Mouse (Mus musculus) T-helper 17 cell (primary cell): Measurements from ENCODE around the gene Ano10.

Experiments used
- in situ Hi-C, 2 experiments: fragments of 300-600 bp; cut with MboI, MseI; formaldehyde crosslinking; loops; 1 replicate in 1 of 2; 2 replicates in 1 of 2; pipeline ENCODE4 v1.15.1; 2025; ENCODE audit warnings: high pct_unique_total_duplicates in 2 of 2

The Ano10 gene

DNA sequence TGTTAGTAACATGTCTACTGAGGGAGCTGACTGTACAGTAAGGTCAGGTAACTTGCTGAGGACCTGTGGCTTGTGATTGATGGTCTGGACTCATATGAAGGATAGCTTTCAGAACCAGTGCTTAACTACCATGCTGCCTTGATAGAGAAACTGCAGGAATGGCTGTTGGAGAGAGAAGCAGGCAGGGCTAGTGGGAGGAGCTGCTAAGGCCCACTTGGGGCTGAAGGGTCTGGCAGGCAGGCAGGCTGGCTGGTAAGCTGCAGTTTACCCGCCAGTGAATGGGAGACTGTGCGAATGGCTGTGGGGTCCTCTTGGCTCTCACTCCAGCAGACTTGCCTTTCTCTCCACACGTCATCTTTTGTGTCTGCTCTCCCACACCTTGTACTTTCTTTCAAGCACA, 163.6 kb downstream of the Ano10 start:
- in situ Hi-C loops = no loop called here

DNA sequence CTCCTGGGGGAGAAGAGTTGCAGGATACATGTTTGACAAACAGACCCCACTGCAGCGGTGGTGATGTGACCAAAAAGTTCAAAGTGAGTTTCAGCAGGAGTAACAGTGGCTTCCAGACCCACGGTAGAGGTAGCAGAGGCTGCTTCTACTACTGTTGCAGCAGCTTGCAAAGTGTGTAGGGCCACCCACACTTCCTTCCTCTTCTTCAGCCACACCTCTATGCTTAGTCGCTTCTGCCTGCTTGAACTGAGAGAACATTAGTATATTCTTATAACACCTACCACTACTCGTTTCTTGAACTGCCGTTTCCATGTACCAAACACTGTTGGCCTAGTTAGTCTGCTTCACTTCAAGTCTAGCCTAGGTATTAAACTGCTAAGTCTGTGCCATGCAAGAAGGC, 165.5 kb downstream of the Ano10 start:
- in situ Hi-C loops = no loop called here

- in situ Hi-C loops = no loop called here
These were observed 166.9 kb downstream of the Ano10 start for GRCm38 (mm10) chr9:122127271-122127785.

GRCm38 (mm10) chr9:122126790-122127189, 167.4 kb downstream of the Ano10 start:
- in situ Hi-C loops = no loop called here
